Mouse (Mus musculus): Measurements from ENCODE around the gene Pkp2. TPM values are rescaled to one million over a fixed set of nuclear protein-coding genes. Genes with fewer than 3 reads are reported as not detected.

Pkp2 gene
- total and polyA plus RNA-seq, 3 experiments, result 0.54 to 2.2 TPM; not detected in 1

GRCm38 (mm10) chr16:16212723-16213078, 417 bp upstream of the Pkp2 start:
- Histone ChIP-seq H3K4me3 (ENCODE audit: control insufficient read depth in 1 of 2, insufficient read depth in 1 of 2, low read depth in 2 of 2, low read length in 2 of 2) (peak overlapping the region; percentile 28 to 54), H3K36me3 (ENCODE audit: control insufficient read depth in 1 of 2, insufficient read depth in 2 of 2, low read length in 2 of 2) (no peaks in the 10 kb centered on the region; a peak in 1 of 4 replicates), H3K9me3 (replicated peaks; ENCODE audit: insufficient read depth, low read length) (no peaks in the 10 kb centered on the region), H3K79me2 (ENCODE audit: control insufficient read depth, insufficient read depth, low read length, poor library complexity) (no peaks in the 10 kb centered on the region), H3K4me1 (ENCODE audit: control insufficient read depth in 1 of 2, insufficient read depth in 2 of 2, low read length in 2 of 2) (peaks cover 0 to 11% of the 10 kb centered on the region in 2 experiments; a peak in 2 of 4 replicates), H3K27ac (ENCODE audit: control insufficient read depth, low read depth, low read length) (0 out of 2 replicates have a peak overlapping the region, but pooled peaks have one; percentile 32), H3K27me3 (ENCODE audit: control insufficient read depth in 1 of 2, insufficient read depth in 2 of 2, low read length in 2 of 2) (no peaks in the 10 kb centered on the region), H3K9ac (ENCODE audit: control insufficient read depth, low read depth, low read length, poor library complexity, severe bottlenecking) (peak overlapping the region; percentile 43)
- TF ChIP-seq MYB (IDR thresholded peaks at IDR 0.05; ENCODE audit: low read depth, low read length) (no peak), EP300 (IDR thresholded peaks at IDR 0.05; ENCODE audit: low read depth in 1 of 2, low read length in 2 of 2) (no peak)
- no peak for DNase-seq (ENCODE audit: low read depth, low spot score)

GRCm38 (mm10) chr16:16213761-16214305, 715 bp downstream of the Pkp2 start:
- no peak for TF ChIP-seq CHD2 (IDR thresholded peaks at IDR 0.05; ENCODE audit: low read length)
- no peak for TF ChIP-seq MAFK (IDR thresholded peaks at IDR 0.05; ENCODE audit: borderline replicate concordance, low read depth, low read length)
- no peak for TF ChIP-seq ETS1 (IDR thresholded peaks at IDR 0.05; ENCODE audit: low read depth, low read length)
- TF ChIP-seq MAZ (IDR thresholded peaks at IDR 0.05; ENCODE audit: low read depth, low read length), result no peak
- TF ChIP-seq ELF1 (IDR thresholded peaks at IDR 0.05; ENCODE audit: low read depth, low read length), result no peak
- no peak for TF ChIP-seq ZNF384 (IDR thresholded peaks at IDR 0.05; ENCODE audit: low read depth, low read length)
- no peak for TF ChIP-seq MYC (IDR thresholded peaks at IDR 0.05; ENCODE audit: low read depth, low read length)
- no peak for TF ChIP-seq ZKSCAN1 (IDR thresholded peaks at IDR 0.05; ENCODE audit: low read depth, low read length)
- no peak for TF ChIP-seq NELFE (IDR thresholded peaks at IDR 0.05; ENCODE audit: low read depth, low read length)
- no peak for TF ChIP-seq USF2 (IDR thresholded peaks at IDR 0.05; ENCODE audit: borderline replicate concordance in 1 of 2, insufficient read depth in 1 of 2, low read depth in 1 of 2, low read length in 2 of 2)
- no peak for TF ChIP-seq NRF1 (IDR thresholded peaks at IDR 0.05; ENCODE audit: insufficient read depth, low read depth, low read length, poor library complexity, severe bottlenecking)
- TF ChIP-seq GATA1 (IDR thresholded peaks at IDR 0.05; ENCODE audit: low read depth, low read length), result no peak
- no peak for TF ChIP-seq RCOR1 (IDR thresholded peaks at IDR 0.05; ENCODE audit: low read depth, low read length)
- no peak for TF ChIP-seq MAX (IDR thresholded peaks at IDR 0.05; ENCODE audit: low read length)
- no peak for TF ChIP-seq GABPA (IDR thresholded peaks at IDR 0.05; ENCODE audit: low read depth, low read length)
- TF ChIP-seq BHLHE40 (IDR thresholded peaks at IDR 0.05; ENCODE audit: borderline replicate concordance, low read depth, low read length), result no peak
- no peak for TF ChIP-seq USF1 (IDR thresholded peaks at IDR 0.05; ENCODE audit: low read depth, low read length)
- TF ChIP-seq EP300 (IDR thresholded peaks at IDR 0.05; ENCODE audit: low read depth in 1 of 2, low read length in 2 of 2), result no peak
- H3K9ac ChIP-seq (ENCODE audit: control insufficient read depth, low read depth, low read length, poor library complexity, severe bottlenecking), result no peak overlapping the region; the same call in 1 of the 2 replicates
- H3K79me2 ChIP-seq (ENCODE audit: control insufficient read depth, insufficient read depth, low read length, poor library complexity), result no peaks in the 10 kb centered on the region
- no peaks in the 10 kb centered on the region for H3K27me3 ChIP-seq (ENCODE audit: control insufficient read depth in 1 of 2, insufficient read depth in 2 of 2, low read length in 2 of 2)
- peak overlapping the region; percentile 50 to 70; a peak in 3 of 4 replicates for H3K4me3 ChIP-seq (ENCODE audit: control insufficient read depth in 1 of 2, insufficient read depth in 1 of 2, low read depth in 2 of 2, low read length in 2 of 2)
- peaks cover 0 to 11% of the 10 kb centered on the region in 2 experiments; a peak in 2 of 4 replicates for H3K4me1 ChIP-seq (ENCODE audit: control insufficient read depth in 1 of 2, insufficient read depth in 2 of 2, low read length in 2 of 2)
- no peaks in the 10 kb centered on the region for H3K9me3 ChIP-seq (replicated peaks; ENCODE audit: insufficient read depth, low read length)
- H3K36me3 ChIP-seq (ENCODE audit: control insufficient read depth in 1 of 2, insufficient read depth in 2 of 2, low read length in 2 of 2), result no peaks in the 10 kb centered on the region; a peak in 1 of 4 replicates
- DNase-seq (ENCODE audit: low read depth, low spot score), result no peak
- H3K27ac ChIP-seq (ENCODE audit: control insufficient read depth, low read depth, low read length), result no peak overlapping the region
